Mouse (Mus musculus) stomach, postnatal 0 days (tissue): ENCODE results near the gene Fcgrt. TPM values are rescaled to one million over a fixed set of nuclear protein-coding genes. Genes with fewer than 3 reads are reported as not detected.

Source experiments
- ATAC-seq: fragments of 200-750 bp; cut with Nextera tagmentation; 2 replicates; pipeline ENCODE4 v1.8.0; 2017; ENCODE audit not compliant: low FRiP score, low TSS enrichment
- DNase-seq: peaks from one replicate; pipeline ENCODE4 v3.0.0-alpha.2; 2016; ENCODE audit warnings: low spot score
- H3K27ac ChIP-seq: fragments of 300-500 bp; sonication (generic); replicated peaks from 2 replicates; pipeline ENCODE4 v1.5.1; 2014; ENCODE audit warnings: mild to moderate bottlenecking, control low read depth
- H3K27me3 ChIP-seq: fragments of 300-500 bp; sonication (generic); 2 replicates; pipeline ENCODE4 v1.6.1; 2014; ENCODE audit warnings: low read length; ENCODE audit not compliant: control insufficient read depth, insufficient read depth
- H3K36me3 ChIP-seq: fragments of 300-500 bp; sonication (generic); 2 replicates; pipeline ENCODE4 v1.6.1; 2014; ENCODE audit warnings: low read length, mixed read lengths; ENCODE audit not compliant: control insufficient read depth, insufficient read depth
- H3K4me1 ChIP-seq: fragments of 300-500 bp; sonication (generic); replicated peaks from 2 replicates; pipeline ENCODE4 v1.6.1; 2014; ENCODE audit warnings: antibody characterized with exemption; ENCODE audit not compliant: control insufficient read depth, insufficient read depth
- H3K4me2 ChIP-seq: fragments of 300-500 bp; sonication (generic); replicated peaks from 2 replicates; pipeline ENCODE4 v1.6.1; 2014; ENCODE audit warnings: low read depth, mild to moderate bottlenecking, control low read depth, moderate library complexity
- H3K4me3 ChIP-seq: fragments of 300-500 bp; sonication (generic); 2 replicates; pipeline ENCODE4 v1.5.1; 2014; ENCODE audit warnings: low read depth, low read length, control low read depth
- H3K9ac ChIP-seq: fragments of 300-500 bp; sonication (generic); 2 replicates; pipeline ENCODE4 v1.6.1; 2014; ENCODE audit warnings: mild to moderate bottlenecking, low read length, control low read depth, mixed read lengths
- H3K9me3 ChIP-seq: fragments of 300-500 bp; sonication (generic); 2 replicates; pipeline ENCODE4 v1.6.1; 2016; ENCODE audit warnings: low read length; ENCODE audit not compliant: control insufficient read depth
- CTCF ChIP-seq: IDR thresholded peaks from 2 replicates; pipeline ENCODE4 v1.5.1; 2016; ENCODE audit warnings: antibody characterized with exemption, low read depth, mild to moderate bottlenecking, moderate library complexity
- EP300 ChIP-seq: optimal IDR thresholded peaks from 2 replicates; pipeline ENCODE3; 2016; ENCODE audit warnings: antibody characterized with exemption
- WGBS: fragments of 180-500 bp; shearing (Covaris S2); extraction: QIAGEN DNeasy Blood & Tissue Kit; methylation state at CpG from one replicate; pipeline ENCODE4 v1.1.7; 2014; 5-methylcytosine and 5-hydroxymethylcytosine counted together
- polyA plus RNA-seq: library from polyadenylated mRNA; unstranded; fragments of >200 nt; fragmentation: Nextera tagmentation; extraction: Ambion mirVana; gene quantifications from 2 replicates; pipeline ENCODE4 v1.2.1, GENCODE M21; 2015

Gene Fcgrt
- polyA plus RNA-seq, 1 experiment from 2014 or later, result 76.1 TPM

DNA sequence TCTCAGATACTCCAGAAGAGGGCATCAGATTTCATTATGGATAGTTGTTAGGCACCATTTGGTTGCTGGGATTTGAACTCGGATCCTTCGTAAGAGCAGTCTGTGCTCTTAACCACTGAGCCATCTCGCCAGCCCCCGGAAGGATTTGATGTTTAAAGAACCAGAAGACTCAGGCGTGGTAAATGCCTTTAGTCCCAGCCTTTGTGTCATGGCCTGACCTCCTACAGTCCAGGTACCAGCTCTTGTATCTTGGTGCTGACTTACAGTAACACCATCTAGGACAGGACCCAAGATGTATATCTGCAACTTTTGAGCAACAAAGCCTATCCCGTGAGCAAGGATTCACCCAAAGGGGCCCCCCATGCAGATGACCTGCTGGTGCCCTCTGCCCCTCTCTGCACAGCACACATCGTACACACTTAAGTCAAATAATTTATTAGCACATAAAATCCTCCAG is 21.5 kb upstream of the Fcgrt start:
- ATAC-seq (no peak), DNase-seq (no peak)
- Histone ChIP-seq H3K27ac (0 out of 2 replicates have a peak overlapping the region, but pooled peaks have one; percentile 18), H3K4me2 (no peak overlapping the region), H3K27me3 (no peaks in the 10 kb centered on the region), H3K4me3 (no peak overlapping the region), H3K36me3 (peaks cover 24% of the 10 kb centered on the region), H3K9ac (no peak overlapping the region), H3K4me1 (0 out of 2 replicates have a peak, but pooled peaks cover 5% of the 10 kb centered on the region), H3K9me3 (no peaks in the 10 kb centered on the region)
- WGBS, result 25% methylated on average over 7 of the region's 7 CpGs
- peak; percentile 61 for TF ChIP-seq CTCF
- no peak for TF ChIP-seq EP300

DNA sequence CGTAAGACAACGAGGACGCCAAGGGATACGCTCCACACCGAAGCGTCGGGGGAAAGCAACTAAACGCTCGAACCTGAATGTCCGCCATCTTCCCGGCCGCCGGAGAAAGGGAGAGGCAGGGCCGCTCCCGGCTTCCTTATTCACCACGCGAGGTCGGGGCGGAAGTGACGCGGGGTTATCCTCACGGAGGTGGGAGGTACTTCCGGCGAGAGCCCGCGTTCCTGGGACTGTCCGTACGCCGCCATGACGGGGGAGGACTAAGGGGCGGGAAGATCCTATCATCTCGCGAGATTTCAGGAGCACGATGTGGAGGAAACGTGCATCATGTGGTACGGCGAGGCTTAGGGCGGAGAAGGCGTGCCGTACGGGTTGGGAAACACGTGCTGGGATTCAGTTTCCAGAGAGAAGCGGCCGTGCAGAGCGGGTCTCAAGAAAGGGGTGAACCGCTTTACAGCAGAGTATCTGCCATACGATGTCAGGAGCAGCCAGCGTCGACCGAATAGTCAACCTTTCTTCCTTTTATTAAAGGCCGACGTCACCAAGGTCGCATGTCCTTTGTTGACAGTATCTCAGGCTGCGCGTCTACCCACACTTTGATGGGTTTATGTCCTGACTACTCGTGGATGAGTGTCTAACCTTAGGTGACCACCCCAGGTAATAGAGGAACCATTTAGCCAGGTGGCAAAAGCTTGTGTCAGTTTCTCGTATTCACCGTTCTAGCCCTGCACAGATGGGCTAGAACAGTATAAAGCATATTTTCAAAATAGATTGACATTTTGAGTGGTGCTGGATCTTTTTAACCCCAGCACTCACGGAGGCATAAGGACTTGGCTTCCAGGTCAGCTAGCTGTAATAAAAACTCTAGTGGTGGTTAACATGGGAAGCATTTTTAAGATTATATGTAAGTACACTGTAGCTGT is 20.8 kb upstream of the Fcgrt start, which contains the start of gene Rps11:
Gene Rps11 (minus strand): TSS at position 216 of the 920 bp plus-strand sequence.
- DNase-seq, result peak; percentile 99
- peak within 1 kb of the TSS; percentile 94 for H3K4me3 ChIP-seq
- peak within 1 kb of the TSS; percentile 81 for H3K4me2 ChIP-seq
- no peaks in the 10 kb centered on the region for H3K9me3 ChIP-seq
- peak within 1 kb of the TSS; percentile 93 for H3K27ac ChIP-seq
- ATAC-seq, result peak; percentile 88
- TF ChIP-seq CTCF, result no peak
- TF ChIP-seq EP300, result peak; percentile 90
- H3K9ac ChIP-seq, result peak within 1 kb of the TSS; percentile 94
- under 1% methylated on average over 59 of the region's 59 CpGs for WGBS
- no peaks in the 10 kb centered on the region for H3K27me3 ChIP-seq
- peaks cover 29% of the 10 kb centered on the region for H3K36me3 ChIP-seq
- 0 out of 2 replicates have a peak, but pooled peaks cover 5% of the 10 kb centered on the region for H3K4me1 ChIP-seq

DNA sequence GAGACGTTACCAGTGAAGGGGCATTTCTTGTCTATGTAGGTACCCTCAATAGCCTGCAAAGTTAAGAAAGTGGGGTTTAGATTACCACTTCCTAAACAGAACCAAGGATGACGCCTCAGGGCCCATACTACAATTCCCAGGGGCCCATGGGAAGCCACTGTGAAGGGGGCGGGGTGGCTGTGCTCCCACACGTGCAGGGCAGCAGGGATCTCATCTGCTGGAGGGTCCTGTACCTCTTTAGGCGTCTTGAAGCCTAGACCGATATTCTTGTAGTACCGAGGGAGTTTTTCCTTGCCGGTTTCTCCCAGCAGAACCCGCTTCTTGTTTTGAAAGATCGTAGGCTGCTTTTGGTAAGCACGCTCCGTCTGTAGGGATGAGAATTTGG is 19.5 kb upstream of the Fcgrt start:
- H3K9me3 ChIP-seq, result no peaks in the 10 kb centered on the region
- H3K36me3 ChIP-seq, result peaks cover 29% of the 10 kb centered on the region
- H3K4me1 ChIP-seq, result 0 out of 2 replicates have a peak, but pooled peaks cover 5% of the 10 kb centered on the region
- peak overlapping the region; percentile 93; the same call in 1 of the 2 replicates for H3K27ac ChIP-seq
- WGBS, result 14% methylated on average over 12 of the region's 12 CpGs
- DNase-seq (peak; percentile 68), ATAC-seq (no peak)
- peak overlapping the region; percentile 81 for H3K4me2 ChIP-seq
- no peaks in the 10 kb centered on the region for H3K27me3 ChIP-seq
- H3K4me3 ChIP-seq, result peak overlapping the region; percentile 94
- TF ChIP-seq EP300 (no peak), CTCF (no peak)
- H3K9ac ChIP-seq, result peak overlapping the region; percentile 94

DNA sequence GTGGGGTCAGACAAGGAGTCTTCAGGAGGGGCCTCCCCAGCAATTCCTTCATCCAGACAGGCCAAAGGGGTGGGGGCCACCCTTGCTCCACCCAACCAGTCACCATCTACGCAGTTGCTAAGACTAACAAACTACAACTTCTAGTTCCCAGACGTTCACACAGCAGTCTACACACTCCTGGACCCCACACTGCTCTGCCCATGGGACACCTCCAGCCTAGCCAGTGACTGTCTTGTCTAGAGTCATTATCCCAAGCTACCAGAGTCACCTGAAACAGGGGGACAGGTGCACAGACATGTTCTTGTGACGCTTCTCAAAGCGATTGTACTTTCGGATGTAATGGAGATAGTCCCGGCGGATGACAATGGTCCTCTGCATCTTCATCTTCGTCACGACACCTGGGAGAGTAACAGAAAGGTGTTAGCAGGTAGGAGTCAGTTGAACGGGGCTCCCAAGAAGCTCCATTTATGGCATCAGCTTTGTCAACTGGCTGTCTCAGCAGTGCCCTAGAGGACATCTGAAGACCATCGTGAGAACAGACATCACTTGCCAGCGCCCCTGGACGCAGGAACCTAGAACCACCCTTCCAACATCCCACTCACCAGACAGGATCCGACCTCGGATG is 19.0 kb upstream of the Fcgrt start:
- Histone ChIP-seq H3K9me3 (no peaks in the 10 kb centered on the region), H3K36me3 (peaks cover 29% of the 10 kb centered on the region), H3K4me2 (peak overlapping the region; percentile 81), H3K27me3 (no peaks in the 10 kb centered on the region), H3K4me1 (0 out of 2 replicates have a peak, but pooled peaks cover 5% of the 10 kb centered on the region), H3K4me3 (peak overlapping the region; percentile 94), H3K27ac (no peak overlapping the region), H3K9ac (peak overlapping the region; percentile 94; the same call in 1 of the 2 replicates)
- WGBS, result 74% methylated on average over 15 of the region's 15 CpGs
- TF ChIP-seq CTCF (no peak), EP300 (no peak)
- ATAC-seq (no peak), DNase-seq (no peak)

DNA sequence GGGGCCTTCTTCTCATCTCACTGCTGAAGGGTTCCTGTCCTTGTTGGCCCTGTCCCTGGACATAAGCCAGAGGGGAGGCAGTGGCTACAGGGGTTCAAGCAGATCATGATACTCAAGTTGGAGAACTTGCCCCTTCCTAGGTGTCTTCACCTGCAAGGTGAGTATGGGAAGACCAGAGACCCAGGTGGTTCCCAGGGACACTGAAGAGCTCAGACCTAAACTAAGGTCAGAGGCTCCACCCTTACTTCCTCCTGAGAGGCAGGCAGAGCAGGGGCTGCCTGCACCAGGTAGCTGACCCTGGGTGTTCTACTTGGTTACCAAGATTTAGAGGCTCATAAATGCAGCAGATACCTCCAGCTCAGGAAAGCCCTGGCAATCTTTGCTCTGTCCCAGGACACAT is 18.3 kb upstream of the Fcgrt start:
- H3K4me3 ChIP-seq, result no peak overlapping the region
- no peak for ATAC-seq
- no peak overlapping the region; the same call in 1 of the 2 replicates for H3K9ac ChIP-seq
- no peaks in the 10 kb centered on the region for H3K9me3 ChIP-seq
- no peaks in the 10 kb centered on the region for H3K27me3 ChIP-seq
- H3K27ac ChIP-seq, result peak overlapping the region; percentile 56; the same call in 1 of the 2 replicates
- H3K4me2 ChIP-seq, result no peak overlapping the region
- 0 out of 2 replicates have a peak, but pooled peaks cover 3% of the 10 kb centered on the region for H3K4me1 ChIP-seq
- H3K36me3 ChIP-seq, result peaks cover 27% of the 10 kb centered on the region
- no peak for DNase-seq
- TF ChIP-seq EP300, result no peak
- no peak for TF ChIP-seq CTCF
